Mouse (Mus musculus) megakaryocyte-erythroid progenitor cell, adult 5-6 weeks (primary cell): Measurements from ENCODE around the gene Osbp. TPM values are rescaled to one million over a fixed set of nuclear protein-coding genes. Genes with fewer than 3 reads are reported as not detected.

Experiments used
- ATAC-seq: replicated peaks from 2 replicates; pipeline ENCODE4 v1.8.0; 2016; ENCODE audit warnings: mild to moderate bottlenecking, inconsistent platforms; ENCODE audit not compliant: severe bottlenecking, poor library complexity, low FRiP score, low TSS enrichment
- total RNA-seq, 2 experiments: library from RNA; stranded (forward) in 1 of 2; stranded (reverse) in 1 of 2; fragments of 200-1000, 215-1000 nt in 1 of 2; fragments of >200 nt in 1 of 2; fragmentation: Nextera tagmentation in 1 of 2; gene quantifications; 2 replicates each; pipeline ENCODE4 v1.2.3; 2014 to 2017

Gene Osbp
- total RNA-seq, 2 experiments from 2014 or later: 29.0 to 39.5 TPM

DNA sequence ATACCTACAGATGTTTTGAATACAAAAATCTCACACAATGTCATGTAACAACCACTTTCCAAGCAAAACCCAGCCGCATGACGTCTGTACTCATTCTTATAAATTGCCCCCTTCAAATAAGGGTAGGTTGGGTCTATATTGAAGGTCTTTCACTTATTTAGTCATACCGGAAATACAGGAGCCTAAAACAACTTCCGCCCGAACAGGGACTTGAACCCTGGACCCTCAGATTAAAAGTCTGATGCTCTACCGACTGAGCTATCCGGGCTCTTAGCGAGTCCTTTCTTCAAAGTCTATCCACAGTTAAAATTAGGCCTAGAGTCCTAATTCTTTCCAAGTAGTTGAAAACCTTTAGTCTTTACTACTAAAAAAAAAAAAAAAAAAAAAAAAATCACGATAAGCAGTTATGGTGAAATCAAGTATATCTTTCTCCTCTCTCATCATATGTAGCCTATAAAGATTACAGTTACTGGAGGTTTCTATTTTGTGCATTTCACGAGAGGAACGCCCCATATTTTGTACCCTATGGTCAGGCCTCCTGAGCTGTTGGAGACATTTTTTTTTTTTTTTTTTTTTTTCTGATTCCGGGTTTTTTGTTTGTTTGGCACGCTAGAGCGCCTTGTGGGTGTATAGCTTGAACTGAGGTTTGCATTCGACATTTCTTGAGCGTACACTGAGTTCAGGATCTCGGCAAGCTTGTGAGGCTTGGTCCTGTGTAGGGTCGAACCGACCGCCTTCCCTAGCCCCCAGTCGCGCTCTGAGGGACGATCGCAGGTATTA, 44.0 kb downstream of the Osbp start:
- ATAC-seq: peak; percentile 29

DNA sequence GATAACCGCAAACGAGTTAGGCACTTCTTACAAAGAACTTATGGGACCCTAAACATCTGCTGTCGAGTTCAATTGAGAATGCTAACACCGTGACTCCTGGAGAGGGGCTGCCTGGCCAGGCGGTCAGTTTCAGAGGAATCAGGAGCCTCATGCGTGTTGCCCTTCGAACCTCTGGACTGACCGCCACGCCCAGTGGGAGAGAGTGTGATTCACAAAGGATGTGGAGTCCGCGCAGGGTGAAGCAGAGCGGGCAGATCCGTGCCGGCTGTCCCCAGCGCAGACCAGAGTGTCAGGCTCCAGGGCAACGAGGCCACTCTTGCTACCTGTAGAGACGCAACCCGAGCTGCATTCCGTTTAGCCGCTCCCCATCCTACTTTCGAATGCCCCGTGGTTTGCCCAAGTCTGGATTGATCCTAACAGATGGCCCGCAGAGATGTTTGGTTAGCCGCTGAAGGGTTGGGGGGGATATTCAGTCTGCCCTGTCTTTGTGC, 44.6 kb downstream of the Osbp start:
- ATAC-seq: peak; percentile 4; the same call in 1 of the 2 replicates

DNA sequence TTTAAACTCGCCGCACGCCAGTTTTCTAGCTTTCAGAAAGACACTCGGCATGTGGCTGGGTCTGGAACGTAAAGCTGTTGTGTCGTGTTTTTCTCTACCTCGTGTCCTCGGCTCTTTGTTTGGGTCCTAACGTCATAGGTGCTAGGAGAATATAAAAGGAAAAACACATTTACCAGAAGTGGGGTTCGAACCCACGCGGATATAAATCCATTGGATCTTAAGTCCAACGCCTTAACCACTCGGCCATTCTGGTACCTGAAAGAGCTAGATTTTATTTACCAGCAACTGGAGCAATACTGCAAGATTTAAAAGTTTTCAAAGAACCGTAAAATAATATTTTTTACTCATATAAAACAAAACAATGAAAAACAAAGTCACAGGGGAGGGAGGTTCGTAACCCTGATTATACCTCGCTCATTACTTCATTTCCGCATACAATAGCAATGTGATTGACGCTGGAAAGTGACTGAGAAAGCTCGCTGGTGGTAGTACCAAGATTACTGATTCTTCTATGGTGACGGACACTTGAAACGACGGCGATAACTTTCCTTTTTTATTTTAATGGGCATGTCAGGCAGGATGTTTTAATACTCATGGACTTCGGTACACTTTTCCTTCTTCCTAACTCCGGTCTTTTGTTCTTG, 45.3 kb downstream of the Osbp start:
- ATAC-seq: peak; percentile 28

DNA sequence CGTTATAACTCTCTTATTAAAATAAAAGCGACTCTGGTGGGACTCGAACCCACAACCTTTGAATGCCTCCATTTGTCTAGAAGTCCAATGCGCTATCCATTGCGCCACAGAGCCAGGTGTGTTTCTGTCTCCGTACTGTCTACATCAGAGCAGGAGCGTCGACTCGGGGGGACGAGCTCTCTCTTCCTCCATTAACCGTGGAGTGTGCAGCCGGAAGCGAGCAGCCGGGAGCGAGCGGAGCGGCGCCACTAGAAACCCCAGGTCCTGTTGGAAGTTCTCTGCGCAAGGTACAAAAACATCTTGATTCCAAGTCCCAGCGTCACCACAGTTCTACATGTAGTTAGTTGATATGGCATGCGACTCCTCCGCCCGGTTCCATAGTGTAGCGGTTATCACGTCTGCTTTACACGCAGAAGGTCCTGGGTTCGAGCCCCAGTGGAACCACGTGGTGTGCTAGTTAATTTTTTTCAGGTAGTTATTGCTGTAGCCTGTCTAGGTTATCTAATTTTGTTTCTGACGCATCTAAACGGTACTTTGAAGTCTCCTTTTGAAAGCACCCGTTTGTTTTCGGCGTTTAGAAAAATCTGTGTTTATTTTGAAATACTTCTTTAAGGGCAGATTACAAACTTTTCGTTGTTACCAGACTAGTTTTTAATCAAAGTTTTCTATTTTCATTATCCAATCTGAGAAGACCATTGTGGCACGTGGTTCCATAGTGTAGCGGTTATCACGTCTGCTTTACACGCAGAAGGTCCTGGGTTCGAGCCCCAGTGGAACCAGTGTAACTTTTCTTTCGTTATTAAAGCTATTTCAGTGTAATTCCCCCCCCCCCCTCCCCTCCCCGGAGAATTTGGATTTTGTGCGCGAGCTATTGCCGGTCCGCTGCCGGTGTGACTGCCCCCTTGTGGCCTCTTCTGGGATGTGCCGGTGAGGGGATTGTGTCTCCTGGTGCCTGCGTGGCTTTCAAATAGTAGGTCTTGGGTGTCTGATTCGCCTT, 46.1 kb downstream of the Osbp start:
- peak; percentile 45 for ATAC-seq

DNA sequence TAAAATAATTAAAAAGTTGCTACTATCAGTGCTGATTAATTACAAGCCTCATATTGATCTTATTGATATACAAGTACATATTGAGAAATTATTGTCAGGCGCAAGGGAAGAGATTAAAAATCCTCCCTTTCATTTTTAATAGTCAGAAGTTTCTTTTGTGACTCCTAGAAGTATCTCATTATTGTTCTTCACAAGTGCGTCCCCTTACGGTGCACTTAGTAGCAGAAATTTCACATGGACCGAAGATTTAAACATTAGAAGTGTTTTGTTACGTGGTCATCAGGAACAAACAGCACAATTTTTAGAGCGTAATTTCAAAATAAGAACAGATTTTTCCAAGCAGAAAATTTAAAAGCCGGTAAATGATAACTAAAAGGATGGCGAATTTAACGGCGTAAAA, 46.9 kb downstream of the Osbp start:
- no peak for ATAC-seq

DNA sequence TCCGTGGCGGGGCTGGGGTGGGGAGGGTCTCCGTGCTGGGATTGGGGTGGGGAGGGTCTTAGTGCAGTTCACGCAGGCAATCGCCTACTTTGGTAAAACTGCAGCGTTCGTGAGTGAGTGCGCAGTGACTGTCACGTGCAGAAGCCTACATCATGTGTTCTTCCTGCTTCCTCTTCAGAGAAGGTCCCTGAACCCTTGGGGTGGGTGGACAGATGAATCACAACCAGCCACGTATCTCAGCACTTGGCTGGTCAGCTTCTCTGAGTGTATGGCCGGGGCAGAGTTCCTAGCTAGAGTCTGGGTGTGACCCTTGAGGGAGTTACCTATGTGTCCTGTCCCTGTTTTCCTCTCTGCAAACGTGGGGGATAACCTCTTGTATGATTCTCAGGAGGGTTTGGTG, 47.5 kb downstream of the Osbp start:
- no peak for ATAC-seq

DNA sequence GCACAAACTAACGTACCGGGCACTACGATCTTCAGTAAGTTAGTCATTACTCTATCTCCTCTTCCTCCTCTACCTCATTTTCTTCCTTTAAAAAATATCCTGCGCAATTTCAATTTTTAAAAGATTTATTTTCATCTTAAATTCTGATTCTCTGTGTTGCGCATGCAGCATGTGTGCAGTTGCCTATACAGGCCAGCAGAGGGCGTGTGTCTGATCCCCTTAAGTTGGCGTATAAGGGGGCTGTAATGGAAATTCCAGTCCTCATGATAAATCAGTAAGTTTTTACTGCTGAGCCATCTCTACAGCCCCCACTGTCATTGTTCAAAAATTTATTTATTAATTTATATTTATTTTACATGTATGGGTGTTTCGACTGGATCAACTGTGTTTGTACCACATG, 50.0 kb downstream of the Osbp start:
- ATAC-seq: no peak

DNA sequence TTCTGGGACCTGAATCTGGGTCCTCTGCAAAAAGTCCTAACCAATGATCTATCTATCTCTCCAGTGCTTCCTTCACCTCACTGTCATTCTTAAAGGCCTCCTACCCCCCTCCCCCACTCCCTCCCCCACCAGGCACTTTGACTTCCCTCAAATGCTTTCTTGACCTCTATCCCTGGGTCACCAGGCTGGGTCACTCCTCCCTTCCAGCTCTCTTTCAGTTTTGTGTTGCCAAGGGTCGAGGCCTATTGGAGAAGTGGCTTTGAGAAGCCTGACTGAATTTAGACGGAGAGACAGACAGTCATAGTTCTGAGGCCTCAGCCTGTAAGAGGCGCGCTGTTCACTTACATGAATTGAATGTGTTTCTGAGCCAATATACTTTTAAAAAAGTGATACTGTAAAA, 50.5 kb downstream of the Osbp start:
- no peak for ATAC-seq

DNA sequence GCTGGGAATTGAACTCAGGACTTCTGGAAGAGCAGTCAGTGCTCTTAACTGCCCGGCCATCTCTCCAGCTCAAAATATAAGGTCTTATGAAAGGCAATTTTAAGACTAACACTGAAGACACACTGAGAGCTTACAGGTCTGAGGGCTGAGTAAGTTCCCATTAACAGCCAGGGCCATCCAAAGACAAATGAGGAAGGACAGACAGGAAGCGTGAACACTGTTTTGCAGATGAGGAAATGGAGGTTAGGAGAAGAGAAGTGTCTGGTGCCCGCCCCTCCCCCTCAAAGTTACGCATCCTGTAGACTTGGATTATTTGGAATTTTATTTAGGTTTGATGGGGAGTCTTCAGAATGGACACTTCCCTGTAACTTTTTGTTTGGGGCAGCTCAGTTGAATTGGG, 58.4 kb downstream of the Osbp start:
- ATAC-seq: no peak

DNA sequence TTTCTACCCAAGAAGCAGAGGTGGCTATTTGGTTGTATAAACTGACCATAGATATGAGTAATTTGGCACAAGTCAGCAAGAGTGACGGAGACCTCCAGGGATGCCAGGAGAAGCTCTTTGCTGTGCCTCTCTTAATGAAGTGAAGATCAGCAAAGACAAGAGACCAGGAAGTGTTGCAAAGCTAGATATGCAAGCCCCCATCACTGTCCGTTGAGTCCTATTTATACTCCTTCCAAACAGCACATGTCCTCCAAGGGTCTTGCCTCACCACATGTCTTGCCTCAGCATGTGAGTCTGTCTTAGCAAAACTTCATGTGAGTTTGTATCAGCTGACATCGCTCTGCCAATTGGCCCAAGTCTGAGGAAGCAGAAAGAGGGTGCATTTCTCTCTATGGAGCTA, 59.6 kb downstream of the Osbp start:
- ATAC-seq: no peak

DNA sequence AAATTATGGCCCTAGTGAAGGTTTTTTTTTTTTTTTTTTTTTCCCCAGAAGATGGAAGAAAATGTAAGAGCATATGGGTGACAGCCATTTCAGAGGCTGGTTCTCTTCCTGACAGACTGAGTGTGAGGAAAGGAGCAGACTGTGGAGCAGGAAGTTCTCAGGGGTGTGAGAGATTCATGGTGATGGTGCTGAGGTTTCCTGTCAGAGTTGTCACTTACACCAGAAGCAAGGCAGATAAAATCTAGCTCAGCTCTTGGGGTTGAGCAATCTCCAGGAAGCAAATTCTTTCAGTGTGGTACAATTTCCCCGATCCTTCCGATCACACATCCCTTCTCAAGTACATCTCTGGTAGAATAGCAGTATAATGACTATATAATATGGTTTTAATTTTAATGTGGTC, 60.9 kb downstream of the Osbp start:
- ATAC-seq: no peak

DNA sequence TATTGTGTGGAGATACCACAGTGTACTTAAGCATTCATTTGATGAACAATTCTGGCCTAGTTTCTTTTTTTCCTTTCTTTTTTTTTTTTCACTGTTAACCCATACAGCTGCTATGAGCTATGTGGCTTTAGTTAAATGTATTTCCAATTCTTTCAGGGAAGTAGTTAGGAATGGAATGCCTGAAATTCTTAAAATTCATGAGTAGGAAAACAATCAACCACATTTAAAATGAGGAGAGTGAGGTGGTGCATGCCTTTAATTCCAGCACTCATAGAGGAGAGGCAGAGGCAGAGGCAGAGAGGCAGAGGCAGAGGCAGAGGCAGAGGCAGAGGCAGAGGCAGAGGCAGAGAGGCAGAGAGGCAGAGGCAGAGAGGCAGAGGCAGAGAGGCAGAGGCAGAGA, 72.0 kb downstream of the Osbp start:
- no peak for ATAC-seq

DNA sequence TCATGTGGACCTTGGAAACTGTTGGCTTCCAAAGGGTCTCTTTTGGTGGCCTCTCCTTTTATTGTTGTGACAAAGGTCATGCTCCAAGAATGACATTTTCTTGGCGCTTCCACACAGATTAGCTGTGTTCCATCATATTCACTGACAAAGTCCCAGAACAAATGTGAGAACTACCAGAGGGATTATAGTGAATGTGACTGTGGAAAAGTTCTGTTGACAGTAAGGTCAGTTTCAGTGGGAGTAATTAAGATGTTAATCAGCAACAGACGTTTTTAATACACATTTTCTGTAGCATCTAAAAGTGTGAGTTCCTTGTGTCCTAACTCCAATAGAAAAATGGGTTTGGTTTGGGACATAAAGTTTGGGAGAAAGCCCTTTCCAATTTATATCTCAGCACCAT, 75.5 kb downstream of the Osbp start, which contains the start of gene Olfr1423:
Gene Olfr1423, minus strand, starts transcription at position 101 of the 400 bp plus-strand sequence.
- ATAC-seq: no peak

DNA sequence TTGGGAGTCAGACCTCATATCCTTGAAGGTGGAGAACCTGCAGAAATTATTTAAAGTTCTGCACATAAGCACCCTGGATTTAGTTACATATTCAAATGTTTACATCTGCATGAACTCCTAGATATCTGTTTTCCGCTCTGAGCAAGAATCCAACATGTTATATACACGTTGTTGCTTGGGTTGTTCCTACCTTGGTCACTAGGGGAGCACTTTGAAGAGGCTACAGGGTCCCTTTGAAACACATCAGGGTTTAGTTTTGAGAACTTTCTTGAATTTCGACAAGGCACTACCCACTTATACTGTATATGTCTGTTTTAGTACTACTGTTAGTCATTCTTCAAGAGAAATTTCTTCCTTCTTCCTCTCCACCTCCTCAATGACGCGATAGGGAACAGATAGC, 77.4 kb downstream of the Osbp start:
- no peak for ATAC-seq

Other genes starting within 250 kb of the Osbp start
- gene Gif, start 218.4 kb upstream of the Osbp start, total RNA-seq (2014; fragmentation: Nextera tagmentation): not detected in 2 replicates
- gene Gif, start 218.4 kb upstream of the Osbp start, total RNA-seq (2017): not detected in 2 replicates
- 73.6 and 85.5 TPM in 2 replicates for gene Mrpl16, start 195.6 kb upstream of the Osbp start, total RNA-seq (2014; fragmentation: Nextera tagmentation)
- 112 and 131 TPM in 2 replicates for gene Mrpl16, start 195.6 kb upstream of the Osbp start, total RNA-seq (2017)
- gene Stx3, start 146.5 kb upstream of the Osbp start, total RNA-seq (2014; fragmentation: Nextera tagmentation): 5.6 and 8.0 TPM in 2 replicates
- gene Stx3, start 146.5 kb upstream of the Osbp start, total RNA-seq (2017): 6.2 and 16.5 TPM in 2 replicates
- gene Olfr1417, start 126.7 kb upstream of the Osbp start, total RNA-seq (2014; fragmentation: Nextera tagmentation): not detected in 2 replicates
- gene Olfr1417, start 126.7 kb upstream of the Osbp start, total RNA-seq (2017): 0.28 TPM in 1 of 2 replicates, not detected in the other
- gene Olfr1418, start 104.9 kb upstream of the Osbp start, total RNA-seq (2014; fragmentation: Nextera tagmentation): not detected in 2 replicates
- gene Olfr1418, start 104.9 kb upstream of the Osbp start, total RNA-seq (2017): not detected in 2 replicates
- not detected in 2 replicates for gene Olfr1419, start 90.8 kb upstream of the Osbp start, total RNA-seq (2014; fragmentation: Nextera tagmentation)
- not detected in 2 replicates for gene Olfr1419, start 90.8 kb upstream of the Osbp start, total RNA-seq (2017)
- gene Olfr1420, start 79.4 kb upstream of the Osbp start, total RNA-seq (2014; fragmentation: Nextera tagmentation): not detected in 2 replicates
- gene Olfr1420, start 79.4 kb upstream of the Osbp start, total RNA-seq (2017): not detected in 2 replicates
- gene Patl1, start 53.5 kb upstream of the Osbp start, total RNA-seq (2014; fragmentation: Nextera tagmentation): 21.1 and 28.6 TPM in 2 replicates
- 10.4 and 11.0 TPM in 2 replicates for gene Patl1, start 53.5 kb upstream of the Osbp start, total RNA-seq (2017)
- not detected in 2 replicates for gene Olfr1423, start 75.4 kb downstream of the Osbp start, total RNA-seq (2014; fragmentation: Nextera tagmentation)
- gene Olfr1423, start 75.4 kb downstream of the Osbp start, total RNA-seq (2017): not detected in 2 replicates
- not detected in 2 replicates for gene Olfr1424, start 96.7 kb downstream of the Osbp start, total RNA-seq (2014; fragmentation: Nextera tagmentation)
- gene Olfr1424, start 96.7 kb downstream of the Osbp start, total RNA-seq (2017): not detected in 2 replicates
- not detected in 2 replicates for gene Olfr1425, start 111.8 kb downstream of the Osbp start, total RNA-seq (2014; fragmentation: Nextera tagmentation)
- gene Olfr1425, start 111.8 kb downstream of the Osbp start, total RNA-seq (2017): not detected in 2 replicates
- gene Olfr1426, start 126.1 kb downstream of the Osbp start, total RNA-seq (2014; fragmentation: Nextera tagmentation): not detected in 2 replicates
- gene Olfr1426, start 126.1 kb downstream of the Osbp start, total RNA-seq (2017): not detected in 2 replicates
- not detected in 2 replicates for gene Olfr1427, start 137.4 kb downstream of the Osbp start, total RNA-seq (2014; fragmentation: Nextera tagmentation)
- gene Olfr1427, start 137.4 kb downstream of the Osbp start, total RNA-seq (2017): not detected in 2 replicates
- not detected in 2 replicates for gene Olfr1428, start 150.0 kb downstream of the Osbp start, total RNA-seq (2014; fragmentation: Nextera tagmentation)
- not detected in 2 replicates for gene Olfr1428, start 150.0 kb downstream of the Osbp start, total RNA-seq (2017)
- gene Olfr76, start 157.3 kb downstream of the Osbp start, total RNA-seq (2014; fragmentation: Nextera tagmentation): not detected in 2 replicates
- gene Olfr76, start 157.3 kb downstream of the Osbp start, total RNA-seq (2017): not detected in 2 replicates
- not detected in 2 replicates for gene Olfr1555-ps1, start 204.2 kb downstream of the Osbp start, total RNA-seq (2014; fragmentation: Nextera tagmentation)
- gene Olfr1555-ps1, start 204.2 kb downstream of the Osbp start, total RNA-seq (2017): not detected in 2 replicates
- gene Olfr1431, start 234.7 kb downstream of the Osbp start, total RNA-seq (2014; fragmentation: Nextera tagmentation): not detected in 2 replicates
- not detected in 2 replicates for gene Olfr1431, start 234.7 kb downstream of the Osbp start, total RNA-seq (2017)